Mouse (Mus musculus) bone marrow, adult 2 months (tissue): ENCODE results near the gene B3gnt3.

Source experiments
- CTCF ChIP-seq: fragments of 200-500 bp; IDR thresholded peaks from 2 replicates; pipeline ENCODE4 v1.5.1; 2011; ENCODE audit warnings: low read length, control low read depth; ENCODE audit not compliant: control insufficient read depth, insufficient read depth
- POLR2A ChIP-seq: fragments of 200-500 bp; IDR thresholded peaks from 2 replicates; pipeline ENCODE4 v1.6.1; 2011; ENCODE audit warnings: low read depth, mild to moderate bottlenecking, control low read depth, low read length, borderline replicate concordance; ENCODE audit not compliant: control insufficient read depth

DNA sequence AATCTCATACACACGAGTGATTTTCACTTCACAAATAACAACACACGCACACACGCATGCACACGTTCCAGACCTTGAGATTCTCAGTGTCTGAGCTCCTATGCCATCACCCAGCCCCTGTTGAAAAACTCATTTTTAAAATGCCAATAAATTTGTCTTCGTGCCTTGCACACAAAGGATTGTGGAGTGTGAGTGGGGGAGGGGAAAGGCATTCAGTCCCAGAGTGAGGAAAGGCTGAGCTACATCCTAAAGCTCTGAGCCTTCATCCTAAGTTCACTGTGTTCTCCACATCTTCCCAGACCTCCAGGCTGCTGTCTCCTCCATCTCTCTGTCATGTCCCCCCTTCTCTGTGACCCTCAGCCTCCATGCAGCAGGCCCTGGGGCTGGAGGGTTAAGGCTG lies 34.3 kb downstream of the B3gnt3 start:
- TF ChIP-seq CTCF: no peak
- TF ChIP-seq POLR2A: no peak
